Mouse (Mus musculus): ENCODE results near the gene Gm20388. TPM values are rescaled to one million over a fixed set of nuclear protein-coding genes. Genes with fewer than 3 reads are reported as not detected.

Gm20388 gene
- total RNA-seq, 1 experiment from 2014 or later: 3.6 TPM

DNA sequence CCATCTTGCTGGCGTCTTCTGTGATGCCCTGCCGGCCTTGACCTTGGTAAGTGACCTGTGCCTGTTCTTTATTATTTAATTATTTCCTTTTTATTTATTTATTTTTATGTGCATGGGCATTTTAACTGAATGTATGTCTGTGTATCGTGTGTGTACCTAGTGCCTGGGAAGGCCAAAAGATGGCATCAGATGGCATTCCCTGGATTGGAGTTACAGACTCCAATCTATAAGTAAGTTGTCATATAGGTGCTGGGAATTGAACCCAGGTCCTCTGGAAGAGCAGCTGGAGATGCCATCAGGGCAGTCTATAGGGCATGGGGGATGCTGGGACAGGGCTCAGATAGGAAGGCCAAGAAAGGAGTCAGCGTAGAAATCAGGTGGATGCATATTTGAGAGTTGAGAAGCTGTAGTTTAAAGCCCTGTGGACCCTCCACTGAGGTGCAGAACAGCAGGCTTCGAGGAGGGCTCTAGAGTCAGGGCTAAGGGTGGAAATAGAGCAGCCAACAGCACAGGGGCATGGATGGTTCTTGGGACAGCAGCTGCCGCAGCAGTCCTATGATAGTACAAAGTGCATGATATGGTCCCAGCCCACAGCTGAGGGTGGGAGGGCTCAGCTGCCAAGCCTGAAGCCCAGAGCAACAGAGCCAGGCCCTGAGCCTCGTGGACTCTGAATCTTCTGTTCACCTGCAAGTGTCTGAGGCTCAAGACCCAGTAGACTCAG lies 2450.2 kb downstream of the Gm20388 start, which contains the start of gene Trhr2:
Trhr2 (minus strand) TSS at position 51 of the 721 bp plus-strand sequence.
- no peak for DNase-seq

DNA sequence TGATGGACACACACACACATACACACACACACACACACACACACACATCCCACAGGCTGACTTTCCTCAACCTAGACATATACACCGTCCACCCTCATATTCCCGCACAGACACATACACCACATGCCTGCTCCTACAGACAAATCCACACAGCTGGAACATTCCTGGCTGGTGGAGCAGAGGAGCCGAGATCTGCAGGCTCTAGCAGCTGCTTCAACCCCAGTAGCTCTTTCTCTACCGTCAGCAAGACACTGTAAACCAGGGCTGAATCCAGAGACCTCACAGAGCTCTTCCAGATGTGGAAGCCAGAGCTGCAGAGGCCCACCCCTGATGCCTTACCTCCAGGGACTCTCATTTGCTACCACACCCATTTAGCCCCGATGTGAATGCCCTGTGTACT lies 2451.6 kb downstream of the Gm20388 start:
- DNase-seq: no peak

DNA sequence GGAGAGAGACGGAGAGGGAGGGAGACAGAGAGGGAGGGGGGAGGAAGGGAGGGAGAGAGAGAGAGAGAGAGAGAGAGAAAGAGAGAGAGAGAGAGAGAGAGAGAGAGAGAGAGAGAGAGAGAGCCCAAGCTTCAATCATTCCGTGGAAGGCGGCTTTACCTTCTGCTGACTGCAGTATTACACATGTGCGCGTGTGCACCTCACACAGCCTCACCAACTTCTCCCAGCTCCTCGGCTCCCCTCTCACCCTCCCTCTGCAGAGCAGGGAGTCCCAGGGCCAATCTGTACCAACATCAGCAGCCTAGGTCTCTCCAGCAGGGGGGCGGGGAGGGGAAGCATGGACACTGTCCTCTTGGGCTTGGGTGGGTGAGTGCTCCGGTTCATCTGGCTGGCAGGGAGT lies 2452.3 kb downstream of the Gm20388 start:
- DNase-seq: no peak

DNA sequence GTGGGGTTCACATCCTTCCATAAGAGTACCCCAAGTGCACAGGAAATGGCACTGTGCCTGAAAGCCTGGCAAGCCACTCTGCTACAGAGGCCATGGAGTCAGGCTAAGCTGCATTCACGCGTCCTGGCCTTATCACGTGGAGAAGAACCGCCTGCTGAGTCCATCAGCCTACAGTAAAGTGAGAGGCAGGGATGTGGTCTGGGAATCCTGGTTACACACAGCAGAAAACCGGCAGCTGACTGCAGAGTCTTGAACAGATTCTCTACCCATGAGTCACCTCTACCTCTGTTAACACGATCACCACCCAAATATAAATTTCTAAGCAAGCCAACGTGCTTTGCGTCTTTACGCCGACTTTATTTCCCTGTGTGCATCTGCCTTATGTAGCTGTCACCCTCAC lies 2457.9 kb downstream of the Gm20388 start:
- no peak for DNase-seq

DNA sequence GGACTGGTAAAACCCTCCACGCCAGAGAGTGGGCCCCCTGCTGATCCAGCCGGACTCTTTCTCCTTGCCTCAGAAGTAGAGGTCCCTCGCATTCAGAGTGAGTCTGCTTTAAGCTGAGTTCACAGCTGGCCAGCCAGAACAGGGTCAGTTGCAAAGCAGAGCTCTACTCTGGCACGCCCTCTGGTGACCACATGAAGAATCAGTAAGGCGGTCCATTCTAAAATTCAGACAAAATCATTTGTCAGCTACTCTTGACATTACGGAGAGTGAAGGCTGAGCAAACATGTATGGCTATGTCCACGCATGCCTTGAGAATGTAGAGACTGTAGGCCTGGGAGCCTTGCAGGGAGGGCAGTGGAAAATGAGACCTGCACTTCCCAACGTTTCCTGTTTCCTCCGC lies 2459.0 kb downstream of the Gm20388 start:
- DNase-seq: peak; percentile 72

DNA sequence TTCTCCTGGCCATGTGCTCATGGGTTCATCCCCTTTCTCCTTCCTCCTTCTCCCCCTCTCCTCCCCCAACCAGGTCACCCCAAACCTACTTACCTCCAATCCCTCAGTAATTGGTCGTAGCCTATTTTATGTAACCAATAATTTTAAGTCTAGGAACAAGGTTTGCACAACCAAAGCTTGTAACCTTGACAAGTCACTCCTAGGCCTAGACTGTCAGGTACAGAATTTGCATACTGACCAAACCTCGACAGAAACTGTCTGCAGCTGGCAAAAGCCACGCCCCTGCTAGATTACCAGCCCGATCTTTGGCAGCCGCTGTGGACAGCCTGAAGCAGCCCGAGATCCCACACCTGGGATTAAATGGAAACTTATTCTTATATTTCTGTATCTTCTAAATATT lies 2461.1 kb downstream of the Gm20388 start:
- no peak for DNase-seq

DNA sequence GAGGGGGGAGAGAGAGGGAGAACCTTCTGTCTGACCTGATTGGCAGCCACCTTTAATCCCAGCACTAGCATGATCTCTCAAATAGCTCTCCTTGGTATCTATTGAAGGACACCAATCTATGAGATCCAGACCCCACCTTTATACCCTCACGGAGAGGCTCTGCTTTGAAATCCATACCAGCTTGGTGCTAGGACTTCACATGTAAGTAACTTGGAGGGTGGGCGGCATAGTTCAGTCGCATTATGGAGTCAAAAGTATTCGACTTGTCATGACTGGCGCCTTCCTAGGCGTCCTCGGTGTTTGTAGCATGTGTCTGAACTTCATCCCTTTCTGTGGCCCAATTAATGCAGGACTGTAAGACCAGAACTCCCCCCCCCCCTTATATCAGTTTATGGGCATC lies 2464.7 kb downstream of the Gm20388 start:
- no peak for DNase-seq

DNA sequence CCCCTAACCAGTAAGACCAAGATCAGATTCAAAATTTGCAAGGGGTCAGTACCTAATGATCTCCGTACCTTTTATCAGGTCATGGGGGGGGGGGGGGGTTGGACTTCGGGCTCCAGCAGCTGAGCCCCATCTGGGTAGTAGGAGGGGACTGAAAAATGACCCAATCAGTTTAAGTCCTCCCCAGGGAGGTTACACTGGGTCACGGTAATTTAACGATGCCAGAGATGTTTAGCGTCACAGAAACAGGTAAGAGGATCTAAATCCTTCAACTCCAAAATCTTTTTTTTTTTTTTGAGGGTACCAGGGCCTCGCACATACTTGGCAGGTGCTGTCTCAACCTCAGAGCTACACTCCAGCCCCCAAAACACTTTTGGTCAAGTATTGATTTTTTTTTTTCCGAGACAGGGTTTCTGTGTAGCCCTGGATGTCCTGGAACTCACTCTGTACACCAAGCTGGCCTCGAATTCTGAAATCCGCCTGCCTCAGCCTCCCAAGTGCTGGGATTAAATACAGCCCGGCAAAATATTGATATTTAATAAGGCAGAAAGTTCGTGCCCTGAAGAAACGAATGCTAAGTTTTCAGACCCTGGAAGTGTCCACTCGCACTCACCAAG lies 2465.2 kb downstream of the Gm20388 start:
- no peak for DNase-seq

DNA sequence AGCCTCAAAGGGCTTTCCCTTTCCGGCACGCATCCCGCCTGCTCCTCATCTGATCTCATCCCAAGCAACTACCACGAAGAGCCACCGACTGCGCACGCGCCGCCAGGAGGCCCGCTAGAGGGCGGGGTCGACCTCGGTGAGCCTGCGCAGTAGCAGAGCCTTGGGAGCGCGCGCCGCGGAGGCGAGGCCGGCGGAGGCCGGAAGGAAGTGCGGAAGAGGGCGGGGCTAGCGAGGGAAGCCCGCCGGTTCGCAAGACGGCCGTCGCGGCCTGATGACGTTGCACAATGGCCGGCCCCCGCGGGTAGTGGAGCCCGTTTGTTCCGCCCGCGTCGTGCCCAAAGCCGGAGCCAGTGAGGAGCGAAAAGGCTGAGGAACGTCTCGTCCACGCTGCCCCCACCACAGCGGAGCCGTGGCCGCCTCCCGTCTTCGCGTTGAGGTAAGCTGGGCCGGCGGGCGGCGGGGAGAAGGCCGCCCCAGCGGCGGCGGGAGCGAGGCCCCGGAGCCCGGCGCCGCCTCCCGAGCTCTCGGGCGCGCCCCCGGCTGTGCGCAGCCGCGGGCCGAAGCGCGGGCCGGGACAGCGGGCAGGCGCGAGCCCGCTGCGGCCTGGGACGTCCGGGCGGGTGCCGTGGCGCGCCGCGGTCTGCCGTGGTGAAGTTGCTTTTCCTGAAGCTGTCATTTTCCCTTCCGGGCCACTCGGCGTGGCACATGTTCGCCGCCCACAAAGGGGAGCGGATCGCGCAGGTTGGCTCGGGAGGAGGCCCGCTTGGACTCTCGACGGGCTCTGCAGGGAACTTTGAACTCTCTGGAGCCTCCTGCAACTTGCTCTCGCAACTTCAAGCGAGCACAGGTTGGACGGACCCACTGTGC lies 2466.0 kb downstream of the Gm20388 start, which contains the start of gene Zc3h18:
Zc3h18 (plus strand) TSS at position 245 of the 867 bp plus-strand sequence.
- peak; percentile 99 for DNase-seq

DNA sequence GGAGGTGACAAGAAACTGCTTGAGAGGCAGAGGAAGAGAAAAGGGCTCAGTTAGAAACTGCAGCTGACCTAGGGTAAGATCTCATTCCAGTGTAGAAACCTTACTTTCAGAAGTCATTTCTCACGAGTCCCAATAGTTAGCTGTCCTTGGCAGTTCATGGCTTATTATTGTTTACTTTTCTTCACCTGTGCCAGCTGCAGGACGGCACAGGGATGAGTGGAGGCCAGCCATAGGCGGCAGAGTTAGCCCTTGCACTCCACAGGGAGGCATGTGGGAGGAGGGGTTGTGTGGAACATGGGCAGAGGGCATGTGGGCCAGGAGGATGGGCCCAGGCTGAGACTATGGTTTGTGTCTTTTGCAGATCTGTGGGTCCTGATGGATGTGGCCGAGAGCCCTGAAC lies 2472.4 kb downstream of the Gm20388 start:
- DNase-seq: no peak

DNA sequence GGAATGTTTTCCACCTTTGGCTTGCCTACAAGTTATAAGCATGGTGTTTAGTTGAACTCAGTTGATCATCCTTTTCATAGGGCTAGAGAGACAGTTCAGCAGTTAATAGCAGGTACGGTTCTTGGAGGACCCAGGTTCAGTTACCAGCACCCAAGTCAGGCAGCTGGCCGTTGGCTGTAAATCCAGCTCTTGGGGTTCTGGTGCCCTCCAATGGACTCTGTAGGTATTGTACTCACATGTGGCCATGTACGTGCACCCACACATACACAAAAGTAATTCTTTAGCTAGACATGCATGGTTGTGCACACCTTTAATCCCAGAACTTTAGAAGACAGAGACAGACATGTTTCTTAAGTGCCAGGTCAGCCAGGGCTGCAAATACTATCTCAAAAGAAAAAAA lies 2478.7 kb downstream of the Gm20388 start:
- no peak for DNase-seq

DNA sequence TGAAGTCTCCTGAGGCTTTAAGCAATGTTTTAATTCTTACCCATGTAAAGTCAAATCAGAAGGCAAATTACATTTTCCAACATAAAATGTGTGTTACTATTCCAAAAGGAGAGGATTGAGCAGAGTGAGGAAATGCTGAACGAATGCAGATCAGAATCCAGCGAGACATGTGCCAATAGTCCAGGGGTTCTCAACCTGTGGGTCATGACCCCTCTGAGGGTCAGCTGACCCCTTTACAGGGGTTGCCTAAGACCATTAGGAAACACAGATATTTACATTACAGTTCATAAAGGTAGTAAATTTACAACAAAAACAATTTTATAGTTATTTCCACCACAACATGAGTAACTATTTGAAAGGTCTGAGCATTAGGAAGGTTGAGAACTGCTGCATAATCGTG lies 2480.1 kb downstream of the Gm20388 start:
- DNase-seq: no peak

DNA sequence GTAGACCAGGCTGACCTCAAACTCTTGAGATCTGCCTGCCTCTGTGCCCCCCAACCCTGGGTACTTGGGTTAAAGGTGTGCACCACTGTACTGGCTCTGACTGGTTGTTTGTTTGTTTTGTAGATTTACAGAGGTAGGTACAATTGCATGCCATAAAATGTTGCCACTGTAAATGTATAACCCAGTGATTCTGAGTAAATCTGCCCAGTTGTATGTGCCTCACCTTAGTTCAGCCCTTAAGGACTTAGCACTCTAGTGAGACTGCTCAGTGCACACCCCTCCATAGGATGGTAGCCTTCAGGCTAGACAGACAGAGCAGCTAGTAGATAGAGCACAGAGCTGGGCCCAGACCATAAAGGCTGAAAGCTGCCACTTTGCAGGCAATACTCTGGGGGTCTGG lies 2483.1 kb downstream of the Gm20388 start:
- no peak for DNase-seq

DNA sequence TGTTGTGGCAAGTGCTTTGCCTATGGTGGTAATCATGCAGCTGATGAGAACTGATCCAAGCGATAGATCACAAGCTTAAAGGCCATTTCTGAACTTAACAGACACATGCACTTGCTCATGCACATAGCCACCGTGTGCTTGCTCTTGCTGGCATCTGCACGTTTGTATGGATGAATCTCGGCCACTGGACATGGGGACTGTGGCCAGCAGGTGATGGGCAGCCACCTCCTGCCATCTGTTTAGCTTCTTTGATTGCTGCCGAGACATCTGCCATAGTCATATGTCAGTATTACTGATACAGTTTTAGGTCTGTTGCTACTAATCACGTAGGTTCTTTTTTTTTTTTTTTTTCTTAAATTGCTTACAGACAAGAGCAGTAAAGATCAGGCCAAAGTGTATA lies 2484.7 kb downstream of the Gm20388 start:
- no peak for DNase-seq

DNA sequence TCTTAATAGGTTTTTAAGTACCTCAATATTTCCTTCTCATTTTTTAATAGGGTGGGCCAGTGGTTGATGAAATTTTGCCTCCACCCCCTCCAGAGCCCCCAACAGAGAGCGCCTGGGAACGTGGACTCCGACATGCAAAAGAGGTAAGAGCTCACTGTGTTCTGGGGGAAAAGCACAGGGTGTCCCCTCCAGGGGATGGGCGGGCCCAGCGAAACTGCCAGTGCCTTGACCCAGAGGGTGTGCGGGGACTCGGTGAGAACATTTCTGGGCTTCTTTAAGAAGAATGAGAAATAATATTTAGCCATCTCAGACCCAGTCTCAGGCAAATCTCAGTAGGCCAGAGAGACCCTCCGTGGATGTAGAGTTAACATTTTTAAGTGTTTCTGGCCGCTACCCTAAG lies 2487.5 kb downstream of the Gm20388 start:
- DNase-seq: no peak

DNA sequence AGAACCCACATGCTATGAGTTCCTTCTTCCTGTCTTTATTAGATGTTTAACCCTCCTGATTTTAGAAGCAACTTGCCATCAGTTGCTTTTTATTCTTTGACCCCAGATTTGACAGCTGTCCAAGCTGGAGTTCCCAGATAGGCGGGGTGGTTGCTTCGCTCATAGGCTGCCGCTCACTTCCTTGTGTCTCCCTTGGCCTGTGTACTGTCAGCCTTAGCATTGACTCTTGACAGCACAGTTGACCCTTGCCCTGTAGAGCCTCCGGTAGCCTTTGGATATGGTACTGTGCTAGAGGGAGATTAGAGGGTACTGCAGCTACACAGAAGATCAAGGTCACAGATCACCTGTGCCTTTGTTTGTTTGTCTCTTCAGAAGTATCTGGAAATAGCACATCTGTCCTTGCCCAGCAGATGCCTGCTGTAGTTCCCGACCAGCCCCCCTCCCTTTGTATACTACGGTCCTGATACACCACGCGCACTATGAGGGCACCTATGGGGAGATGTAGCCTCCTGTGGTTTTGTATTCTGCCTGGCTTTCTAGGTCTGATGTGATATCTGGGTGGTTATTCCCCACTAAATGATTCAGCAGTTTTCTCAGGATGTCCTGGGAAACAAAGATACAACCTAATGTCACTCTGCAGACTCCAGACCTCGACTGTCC lies 2494.6 kb downstream of the Gm20388 start:
- DNase-seq: no peak

DNA sequence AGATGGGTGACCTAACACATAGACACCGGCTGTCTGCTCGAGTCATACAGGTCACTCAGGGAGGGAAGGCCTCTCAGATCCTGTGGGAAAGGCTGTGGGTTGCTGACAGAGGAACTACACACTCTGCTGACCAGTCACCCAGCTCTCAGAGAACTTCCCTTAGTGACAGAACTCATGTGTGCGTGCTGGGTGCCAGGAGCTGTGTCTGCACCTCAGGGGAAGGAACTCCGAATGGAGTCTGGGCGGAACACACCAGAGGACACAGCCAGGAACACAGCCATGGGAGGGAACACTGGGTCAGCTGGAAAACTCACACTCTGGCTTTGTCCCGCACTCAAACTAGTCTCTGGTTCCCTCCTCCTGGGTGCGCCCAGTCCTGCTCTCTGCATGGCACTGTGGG lies 2497.0 kb downstream of the Gm20388 start:
- DNase-seq: no peak

DNA sequence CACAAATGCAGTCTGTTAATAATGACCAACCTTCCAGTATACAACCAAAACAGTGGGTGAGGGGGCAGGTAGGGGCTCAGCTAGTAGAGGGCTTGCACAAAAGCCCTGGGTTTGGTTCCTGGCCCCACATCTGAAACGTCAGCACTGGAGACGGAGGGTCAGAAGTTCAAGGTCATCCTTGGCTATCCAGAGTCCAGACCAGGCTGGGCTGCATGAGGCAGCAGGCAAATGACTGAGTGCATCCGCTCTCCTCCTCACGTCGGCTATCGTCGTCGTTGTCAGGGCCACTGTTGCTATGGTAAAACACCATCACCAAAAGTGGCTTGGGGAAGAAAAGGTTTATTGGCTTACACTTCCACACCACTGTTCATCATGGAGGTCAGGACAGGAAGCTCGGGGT lies 2503.7 kb downstream of the Gm20388 start:
- DNase-seq: no peak

DNA sequence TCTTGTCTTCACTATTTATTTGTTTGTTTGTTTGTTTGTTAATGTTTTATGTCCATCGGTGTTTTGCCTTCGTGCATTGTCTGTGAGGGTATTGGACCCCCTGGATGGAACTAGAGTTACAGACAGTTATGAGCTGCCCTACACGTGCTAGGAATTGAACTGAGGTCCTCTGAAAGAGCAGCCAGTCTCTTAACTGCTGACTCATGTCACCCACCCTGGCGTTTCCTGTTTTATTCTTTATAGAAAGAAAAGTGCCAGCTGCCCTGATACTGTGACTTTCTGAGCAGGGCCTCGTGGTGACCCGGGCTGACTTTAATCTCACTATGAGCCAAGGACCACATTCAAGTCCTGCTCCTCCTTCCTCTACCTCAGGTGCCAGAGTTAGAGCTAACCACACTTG lies 2504.9 kb downstream of the Gm20388 start:
- DNase-seq: no peak

DNA sequence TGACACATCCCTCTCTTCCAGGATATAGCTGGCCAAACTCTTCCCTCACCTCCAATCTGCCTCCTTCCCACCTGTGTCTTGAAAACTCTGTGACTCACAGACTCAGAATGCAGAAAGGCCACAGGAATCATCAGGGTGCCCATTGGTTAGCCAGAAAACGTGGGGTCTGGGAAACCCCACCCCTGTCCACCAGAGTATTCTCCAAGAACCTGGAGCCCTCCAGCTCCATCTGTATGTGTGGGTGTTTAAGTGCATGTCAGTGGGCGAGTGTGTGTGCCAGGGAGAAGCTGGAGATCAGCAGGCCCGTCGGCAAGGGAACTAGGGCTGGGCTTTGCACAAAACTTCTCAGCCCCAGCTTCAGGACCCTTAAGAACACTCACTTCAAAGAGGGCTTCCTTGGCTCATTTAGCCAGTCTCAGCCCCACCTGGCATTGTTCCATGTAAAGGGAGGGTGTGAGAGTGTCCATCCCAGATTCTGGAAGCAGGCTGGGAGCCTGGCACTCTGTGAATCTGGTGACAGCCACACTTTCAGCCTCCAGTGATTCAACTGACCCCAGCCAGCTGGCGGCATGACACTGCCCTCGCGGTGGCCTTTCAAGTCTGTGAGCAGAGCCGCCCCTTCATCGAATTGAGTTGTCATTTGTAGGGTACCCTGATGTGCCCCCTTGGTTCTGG lies 2509.4 kb downstream of the Gm20388 start:
- no peak for DNase-seq

DNA sequence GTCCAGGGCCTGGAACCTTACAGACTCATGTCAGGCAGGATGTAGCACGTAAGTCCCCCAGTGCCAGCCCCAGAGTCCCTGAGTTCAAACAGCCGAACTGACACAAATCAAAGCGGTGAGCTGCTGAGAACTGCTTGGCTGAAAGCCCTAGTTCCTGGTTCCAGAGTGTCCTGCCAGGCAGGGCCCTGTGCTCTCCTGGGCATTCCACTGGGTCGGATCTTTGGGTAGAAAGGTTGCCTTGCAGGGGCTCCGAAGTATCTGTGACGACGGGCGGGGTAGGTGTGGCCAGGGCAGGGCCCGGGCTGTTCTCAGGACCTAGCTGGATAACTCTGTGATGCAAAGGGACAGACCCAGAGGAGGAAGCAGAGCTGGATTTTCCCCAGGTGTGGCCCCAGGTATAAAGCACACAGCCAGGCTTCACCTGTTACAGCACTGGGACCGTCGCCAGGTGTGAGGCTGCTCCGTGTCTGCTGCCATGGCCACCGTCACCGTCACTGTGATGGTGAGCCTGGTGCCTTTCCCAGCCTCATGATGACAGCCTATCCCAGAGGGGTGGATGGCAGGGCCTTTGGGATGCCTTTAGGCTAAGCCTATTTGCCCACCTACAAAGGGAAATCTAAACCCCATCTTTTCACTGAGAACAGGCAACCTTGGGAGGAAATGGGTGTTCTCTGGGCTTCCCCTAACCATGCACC lies 2510.9 kb downstream of the Gm20388 start, which contains the start of gene Il17c:
Il17c (plus strand) TSS at position 645 of the 695 bp plus-strand sequence.
- no peak for DNase-seq
